Mouse (Mus musculus) thymus, adult 2 months (tissue): ENCODE results near the gene Zfp68.

Source experiments
- CTCF ChIP-seq: fragments of 200-500 bp; IDR thresholded peaks from 2 replicates; pipeline ENCODE4 v1.5.1; 2012; ENCODE audit warnings: mild to moderate bottlenecking, control low read depth, low read length, moderate library complexity, borderline replicate concordance; ENCODE audit not compliant: control insufficient read depth, poor library complexity, insufficient read depth; ENCODE audit errors: extremely low read depth
- POLR2A ChIP-seq: fragments of 200-500 bp; IDR thresholded peaks from 2 replicates; pipeline ENCODE4 v1.6.1; 2012; ENCODE audit warnings: mild to moderate bottlenecking, low read length, control low read depth, moderate library complexity; ENCODE audit not compliant: control insufficient read depth, poor library complexity, insufficient read depth; ENCODE audit errors: extremely low read depth

GRCm38 (mm10) chr5:138641081-138641480 lies 21.5 kb upstream of the Zfp68 start:
- no peak for TF ChIP-seq CTCF
- no peak for TF ChIP-seq POLR2A
